Mouse (Mus musculus) megakaryocyte, adult 5-6 weeks (primary cell): ENCODE results near the gene Poldip3. TPM values are rescaled to one million over a fixed set of nuclear protein-coding genes. Genes with fewer than 3 reads are reported as not detected.

Source experiments
- ATAC-seq: 2 replicates; pipeline ENCODE4 v1.8.0; 2016; ENCODE audit warnings: mild to moderate bottlenecking, inconsistent platforms; ENCODE audit not compliant: poor library complexity, severe bottlenecking
- total RNA-seq, 2 experiments: library from RNA; stranded (forward) in 1 of 2; stranded (reverse) in 1 of 2; fragments of 153-499, 151-499 nt in 1 of 2; fragments of 221-1000, 200-1000 nt in 1 of 2; gene quantifications; 2 replicates each; pipeline versions ENCODE4 v1.2.3 to v1.2.4; 2015 to 2017

Poldip3 gene
- total RNA-seq, 2 experiments from 2014 or later, result 41.5 to 118 TPM

- no peak for ATAC-seq
Observed at GRCm38 (mm10) chr15:83165526-83166315, 16.5 kb upstream of the Poldip3 start.

DNA sequence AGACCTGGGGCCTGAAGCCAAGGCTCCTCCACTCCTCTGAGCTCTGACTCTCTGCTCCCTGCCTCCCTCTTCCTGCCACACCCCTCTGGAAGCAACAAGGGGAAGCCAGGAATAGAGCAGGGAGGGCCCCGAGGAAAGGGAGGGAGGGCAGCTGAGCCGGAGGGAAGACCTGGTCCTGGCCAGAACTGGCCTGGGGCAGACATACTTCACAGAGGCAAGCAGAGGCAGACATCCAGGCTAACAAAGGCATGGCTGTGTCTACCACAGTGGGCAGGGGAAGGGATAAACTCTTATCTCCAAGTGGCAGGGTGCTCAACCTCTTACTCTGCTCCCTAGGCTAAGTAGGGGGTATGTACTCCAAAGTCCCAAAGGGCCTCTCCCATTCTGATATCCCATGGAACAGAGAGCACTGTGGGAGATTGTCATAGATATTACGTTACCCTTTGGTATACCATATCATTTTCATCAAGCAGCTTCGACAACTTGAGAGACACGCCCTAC, 15.8 kb upstream of the Poldip3 start:
- ATAC-seq, result no peak

GRCm38 (mm10) chr15:83162818-83163485, 13.8 kb upstream of the Poldip3 start:
- no peak for ATAC-seq

DNA sequence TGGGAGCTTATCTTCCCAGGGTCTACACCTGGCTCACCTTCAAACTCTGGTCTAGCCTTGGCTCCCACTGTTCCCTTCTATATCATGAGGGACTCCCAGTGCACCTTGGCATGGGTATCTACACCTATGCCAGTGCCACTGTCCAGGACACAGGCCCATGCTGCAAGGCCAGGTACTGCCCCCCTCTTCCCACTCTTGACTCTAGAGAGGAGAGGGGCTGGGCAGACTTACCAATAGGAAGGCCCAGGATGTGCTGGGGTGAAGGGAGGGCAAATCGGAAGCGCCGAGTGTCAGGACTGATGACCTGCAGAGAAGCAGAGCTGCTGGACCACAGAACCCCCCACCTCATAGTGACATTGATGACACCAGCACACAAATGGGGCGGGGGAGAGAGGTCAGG, 12.8 kb upstream of the Poldip3 start:
- no peak for ATAC-seq

DNA sequence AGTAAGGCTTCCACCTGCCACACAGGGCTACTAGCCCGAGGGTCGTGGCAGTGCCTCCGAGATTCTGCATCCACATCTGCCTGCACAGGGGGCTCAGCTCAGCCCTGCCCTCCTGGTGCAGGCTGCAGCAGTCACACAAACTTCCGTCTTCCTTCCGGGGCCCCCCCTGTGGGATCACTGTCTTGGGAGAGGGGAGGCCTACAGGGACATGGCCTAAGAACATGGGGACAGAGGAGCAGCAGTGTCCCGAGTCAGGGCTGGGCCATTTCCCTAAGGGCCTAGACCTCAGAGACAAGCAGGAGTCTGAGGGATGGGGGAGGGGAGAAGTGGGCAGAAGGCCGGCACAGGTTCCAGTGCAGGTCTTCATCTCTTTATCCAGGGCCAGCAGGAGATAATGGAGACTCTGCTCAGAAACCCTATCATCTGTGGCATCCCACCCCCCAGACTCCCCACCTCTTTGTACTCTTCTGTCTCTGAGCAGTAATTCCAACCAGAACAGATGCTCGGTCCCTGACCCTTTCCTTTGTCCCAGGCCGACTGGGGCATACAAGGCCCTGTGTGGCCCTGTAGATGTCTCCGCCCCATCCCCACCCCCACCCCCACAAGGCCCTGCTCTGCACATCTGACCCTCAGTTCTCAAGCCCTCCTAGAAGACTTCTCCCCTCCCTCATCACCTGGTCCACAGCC, 12.0 kb upstream of the Poldip3 start:
- ATAC-seq, result no peak

DNA sequence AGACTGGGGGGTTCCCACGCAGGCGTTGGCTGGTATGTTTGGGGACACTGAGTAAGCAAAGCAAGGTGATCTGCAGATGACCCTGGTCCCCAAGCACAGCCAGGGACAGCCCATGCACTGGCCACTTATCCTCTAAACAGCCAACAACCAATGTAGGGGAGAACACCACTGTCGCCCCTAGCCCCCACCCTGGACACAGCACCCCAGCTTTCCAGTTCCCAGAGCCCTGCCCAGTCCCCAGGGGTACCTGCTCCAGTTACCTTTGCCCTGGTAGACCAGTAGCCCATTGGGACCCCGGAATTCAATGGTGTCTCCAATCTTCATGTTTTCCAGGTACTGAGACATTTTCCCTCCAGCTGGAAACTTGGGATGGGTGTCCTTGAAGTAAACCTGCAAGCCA, 11.4 kb upstream of the Poldip3 start:
- ATAC-seq, result no peak

DNA sequence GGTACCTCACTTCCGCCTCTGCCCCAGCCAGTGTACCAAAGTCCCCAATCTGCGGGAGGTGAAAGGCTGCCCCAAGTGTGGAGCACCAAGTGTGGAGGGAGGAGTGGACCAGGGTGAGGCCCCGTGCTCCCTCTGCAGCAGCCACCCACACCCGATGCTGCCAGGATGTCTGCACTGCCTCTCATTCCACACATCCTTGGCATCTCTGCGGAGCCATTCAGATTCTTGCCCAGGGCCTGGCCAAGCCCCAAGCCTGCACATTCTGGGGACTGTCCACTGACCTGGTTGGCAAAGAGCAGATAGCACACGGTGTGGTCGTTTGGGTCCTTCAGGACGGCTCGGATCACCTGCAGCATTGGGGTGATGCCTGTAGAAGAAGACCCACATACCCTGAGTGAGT, 10.6 kb upstream of the Poldip3 start:
- no peak for ATAC-seq

DNA sequence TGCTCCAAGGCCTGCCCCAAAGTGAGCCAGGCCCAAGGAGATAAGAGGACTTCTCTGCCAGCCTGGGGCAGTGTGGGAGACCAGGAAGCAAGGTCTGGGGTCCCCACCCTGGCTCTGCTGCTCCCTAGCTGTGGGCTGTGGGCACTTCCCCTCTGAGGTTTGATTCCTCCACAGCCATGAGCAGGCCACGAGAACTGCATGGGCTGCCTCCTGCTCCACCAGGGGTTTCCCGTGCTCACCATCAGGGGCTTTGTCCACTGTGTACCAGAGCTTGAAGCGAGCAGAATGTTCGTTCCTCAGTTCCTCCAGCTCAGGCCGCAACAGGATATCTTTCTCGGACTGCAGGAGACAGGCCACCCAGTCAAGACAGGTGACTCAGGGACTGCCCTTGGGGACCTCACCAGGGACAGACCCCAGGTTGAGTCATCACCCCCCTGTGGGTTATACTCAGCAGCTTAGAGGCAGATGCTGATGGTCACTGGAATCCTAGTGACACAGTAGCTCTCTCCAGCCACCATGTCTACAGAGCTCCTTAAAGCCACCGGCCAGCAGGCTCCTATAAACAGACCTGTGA, 9.5 kb upstream of the Poldip3 start:
- no peak for ATAC-seq

DNA sequence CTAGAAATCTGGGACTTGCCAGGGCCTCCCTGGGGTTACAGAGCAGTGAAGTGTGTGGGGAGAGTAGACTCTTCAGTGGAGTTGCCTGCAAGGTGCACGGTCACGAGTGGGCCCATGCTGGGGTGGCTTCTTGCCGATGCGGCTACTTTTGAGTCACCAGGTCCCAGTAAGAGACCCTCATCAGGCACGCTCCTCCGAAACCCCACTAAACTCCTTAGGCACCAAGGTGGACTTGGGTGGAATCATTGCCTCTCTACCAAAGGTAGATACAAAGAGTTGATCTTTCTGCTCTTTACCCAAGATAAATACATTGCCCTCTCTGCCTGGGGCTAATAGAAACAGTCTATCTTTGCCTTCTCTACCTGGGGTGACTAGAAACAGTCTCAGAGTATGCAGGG, 8.5 kb upstream of the Poldip3 start:
- no peak for ATAC-seq

DNA sequence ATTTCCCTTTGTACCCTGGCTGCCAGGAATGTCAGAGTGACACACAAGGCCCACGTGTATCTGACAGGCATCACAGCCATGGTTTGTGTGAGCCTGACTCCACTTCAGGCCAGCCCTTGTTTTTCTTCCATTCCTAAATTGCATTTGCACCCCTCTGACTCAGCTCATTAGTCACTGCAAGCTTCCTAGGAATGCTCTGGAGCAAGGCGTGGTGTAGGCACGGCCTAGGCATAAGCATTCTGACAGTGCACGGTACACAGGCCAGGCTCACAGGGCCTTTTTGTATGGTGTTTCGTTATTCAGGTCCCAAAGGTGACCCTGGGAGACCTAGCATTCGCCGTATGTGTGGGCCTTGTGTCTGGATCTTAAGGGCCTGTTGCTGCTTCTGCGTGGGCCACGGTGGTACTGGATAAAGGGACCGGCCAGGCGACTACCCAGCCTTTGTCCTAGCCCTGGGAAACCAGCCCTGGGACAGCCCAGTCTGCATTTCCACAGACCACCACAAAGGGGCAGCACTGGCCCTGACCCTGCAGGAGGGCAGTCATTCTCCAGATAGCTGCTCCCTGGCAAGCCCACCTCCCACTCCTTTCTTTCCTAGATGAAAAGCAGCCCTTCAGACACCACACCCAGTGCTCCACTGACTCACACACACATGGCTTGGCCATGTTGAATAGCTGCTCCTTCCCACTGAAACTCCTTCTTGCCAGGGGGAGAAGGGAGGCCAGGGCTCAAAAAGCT, 7.9 kb upstream of the Poldip3 start:
- peak; percentile 73 for ATAC-seq

DNA sequence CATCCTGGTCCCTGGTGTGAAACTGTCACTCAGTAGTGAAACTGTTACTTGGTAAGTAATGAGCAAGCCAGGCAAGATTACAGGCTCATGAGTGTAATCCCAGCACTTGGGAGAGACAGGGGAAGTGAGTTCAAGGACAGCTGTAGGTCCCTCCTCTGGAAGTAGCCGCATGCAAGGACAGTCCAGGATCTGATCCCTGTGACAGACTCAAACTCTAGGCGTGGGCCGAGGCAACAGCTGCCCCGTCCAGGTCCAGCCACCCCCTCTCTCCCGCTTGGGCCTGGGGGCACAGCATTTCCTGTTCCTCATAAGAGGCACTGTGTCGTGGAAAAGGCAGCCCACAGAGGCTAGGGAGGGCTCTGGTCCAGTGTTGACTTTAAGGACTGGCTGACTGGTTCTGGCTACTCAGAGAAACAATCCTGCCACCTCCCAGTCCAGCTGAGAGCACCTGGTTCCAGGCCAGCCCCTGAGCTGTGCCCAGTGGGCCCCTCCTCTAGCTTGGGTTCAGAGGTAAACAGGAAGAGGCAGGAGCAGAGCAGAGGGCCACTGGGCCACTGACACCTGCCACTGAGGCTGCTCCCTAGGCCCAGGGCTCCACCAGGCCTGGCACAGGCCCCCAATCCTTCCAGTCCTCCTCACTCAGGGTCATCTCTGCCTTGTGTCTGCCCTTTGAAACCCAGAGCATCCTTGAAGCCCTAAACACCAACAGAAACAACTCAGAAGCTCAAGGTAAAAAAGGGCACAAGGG, 6.7 kb upstream of the Poldip3 start:
- no peak for ATAC-seq

- no peak for ATAC-seq
Observed at GRCm38 (mm10) chr15:83154309-83154708, 5.1 kb upstream of the Poldip3 start.

- no peak for ATAC-seq
Observed at GRCm38 (mm10) chr15:83150694-83151093, 1.5 kb upstream of the Poldip3 start.

DNA sequence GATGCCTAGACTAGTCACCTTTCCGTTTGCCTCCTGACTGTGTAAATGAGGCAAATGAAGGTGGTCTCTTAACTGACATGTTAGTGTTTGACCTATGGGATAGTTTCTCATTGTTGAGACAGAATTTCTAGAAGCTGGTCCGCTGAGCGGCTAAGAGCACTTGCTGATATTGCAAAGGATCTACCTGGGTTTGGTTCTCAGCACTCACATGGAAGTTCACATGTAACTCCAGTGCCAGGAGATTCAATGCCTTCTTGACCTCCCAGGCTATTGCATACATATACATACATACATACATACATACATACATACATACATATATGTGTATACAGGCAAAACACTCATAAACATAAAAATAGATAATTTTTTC, 874 bp upstream of the Poldip3 start:
- ATAC-seq, result no peak

GRCm38 (mm10) chr15:83148801-83149195, 386 bp downstream of the Poldip3 start:
- peak; percentile 23 for ATAC-seq

DNA sequence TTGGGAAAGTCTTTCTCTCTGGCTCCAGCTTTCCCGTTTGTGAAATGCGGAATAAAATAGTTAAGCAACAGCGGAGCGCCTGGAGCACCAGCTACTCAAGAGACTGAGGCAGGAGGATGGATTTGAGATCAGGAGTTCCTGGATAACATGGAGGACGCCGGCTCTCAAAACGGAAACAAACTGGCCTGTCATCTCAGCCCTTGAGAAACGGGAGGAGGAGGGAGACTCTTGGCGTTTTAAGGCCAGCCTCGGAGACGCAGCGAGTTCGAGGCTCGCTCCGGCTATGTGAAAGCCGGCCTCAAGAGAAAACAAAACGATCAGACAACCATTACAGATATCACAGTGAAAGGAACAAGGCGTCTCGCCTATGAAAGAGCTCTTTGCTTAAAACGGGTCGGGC, 789 bp downstream of the Poldip3 start:
- no peak for ATAC-seq

GRCm38 (mm10) chr15:83145541-83145940, 3.6 kb downstream of the Poldip3 start:
- ATAC-seq, result peak; percentile 17

DNA sequence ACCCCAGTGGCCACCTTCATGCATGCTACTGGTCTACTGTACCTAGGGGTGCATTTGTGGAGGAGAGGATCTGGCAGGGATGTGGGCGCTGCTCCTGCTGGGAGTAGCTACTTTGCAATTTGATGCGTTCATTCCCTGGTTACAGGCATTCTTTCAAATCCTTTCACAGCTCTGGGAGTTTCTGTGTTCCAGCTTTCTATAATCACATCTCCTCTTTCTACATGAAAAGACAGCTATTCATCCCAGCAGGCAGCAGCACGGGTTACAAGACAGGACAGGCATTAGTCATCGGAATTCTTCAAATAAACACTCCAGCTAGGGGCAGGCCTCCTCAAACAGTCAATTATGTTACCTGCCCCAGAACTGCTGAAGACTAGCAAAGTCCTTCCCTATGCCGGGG, 6.3 kb downstream of the Poldip3 start:
- no peak for ATAC-seq

DNA sequence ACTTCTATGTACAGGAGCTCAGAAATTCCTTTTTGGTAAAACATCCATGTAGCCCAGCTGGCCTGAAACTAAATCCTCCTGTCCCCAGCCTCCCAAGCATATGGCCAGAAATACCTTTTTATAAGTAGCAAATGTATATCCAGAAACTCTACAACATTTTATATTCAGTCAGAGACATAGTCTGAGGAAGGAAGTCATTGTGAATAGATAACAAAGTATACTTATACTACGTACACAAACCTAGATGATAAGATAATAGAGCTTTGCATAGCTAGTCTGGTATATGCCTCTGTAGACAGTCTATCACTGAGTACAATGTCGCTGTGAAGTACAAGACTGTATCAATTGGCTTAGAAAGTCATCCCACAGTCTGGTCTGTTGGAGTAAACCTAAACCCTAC, 13.5 kb downstream of the Poldip3 start:
- ATAC-seq, result no peak

DNA sequence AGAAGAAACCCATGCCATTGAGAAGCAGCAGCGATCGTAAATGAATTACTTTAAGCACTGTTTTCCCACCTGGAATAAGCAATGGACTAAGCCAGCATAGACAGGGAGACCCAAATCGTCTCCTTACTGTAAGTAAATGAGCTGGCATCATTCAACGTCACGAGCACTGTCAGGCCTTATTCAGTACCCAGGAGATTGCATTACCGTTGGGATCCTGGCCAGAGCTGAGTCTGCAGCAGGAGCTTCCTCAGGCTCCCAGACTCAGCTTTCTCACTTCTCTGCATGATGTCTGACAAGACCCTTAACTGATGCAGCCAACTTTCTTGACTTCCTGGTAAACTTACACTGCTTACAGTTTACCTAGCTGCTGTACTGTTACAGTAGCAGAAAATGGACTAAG, 14.5 kb downstream of the Poldip3 start:
- ATAC-seq, result no peak
